Mouse (Mus musculus) MEL (cell line): Measurements from ENCODE around the gene Irs3. TPM values are rescaled to one million over a fixed set of nuclear protein-coding genes. Genes with fewer than 3 reads are reported as not detected.

ENCODE experiments used
- DNase-seq: peaks from one replicate; pipeline ENCODE4 v3.0.0; 2011; ENCODE audit warnings: low read depth, low spot score
- H3K27ac ChIP-seq: 2 replicates; pipeline ENCODE4 v1.5.1; 2012; ENCODE audit warnings: low read depth, mild to moderate bottlenecking, control low read depth, low read length, moderate library complexity; ENCODE audit not compliant: control insufficient read depth
- H3K27me3 ChIP-seq, 2 experiments: fragments of 150-350 bp in 1 of 2; sonication (generic) in 1 of 2; 2 replicates each; pipeline ENCODE4 v1.6.1; 2012; ENCODE audit warnings: low read length in 2 of 2, mild to moderate bottlenecking in 2 of 2, improper control_type of control experiment in 1 of 2, moderate library complexity in 1 of 2; ENCODE audit not compliant: insufficient read depth in 2 of 2, control insufficient read depth in 1 of 2
- H3K36me3 ChIP-seq, 2 experiments: 2 replicates each; pipeline ENCODE4 v1.6.1; 2012 to 2014; ENCODE audit warnings: low read length in 2 of 2, improper control_type of control experiment in 1 of 2, inconsistent platforms in 1 of 2, mild to moderate bottlenecking in 1 of 2; ENCODE audit not compliant: insufficient read depth in 2 of 2, control insufficient read depth in 1 of 2
- H3K4me1 ChIP-seq, 2 experiments: fragments of 150-350 bp in 1 of 2; sonication (generic) in 1 of 2; 2 replicates each; pipeline ENCODE4 v1.6.1; 2012; ENCODE audit warnings: low read length in 2 of 2, improper control_type of control experiment in 1 of 2, mild to moderate bottlenecking in 1 of 2; ENCODE audit not compliant: insufficient read depth in 2 of 2, control insufficient read depth in 1 of 2
- H3K4me3 ChIP-seq, 2 experiments: fragments of 150-350 bp in 1 of 2; sonication (generic) in 1 of 2; 2 replicates each; pipeline ENCODE4 v1.5.1; 2012; ENCODE audit warnings: low read depth in 2 of 2, low read length in 2 of 2, mild to moderate bottlenecking in 2 of 2, moderate library complexity in 2 of 2, control low read depth in 1 of 2, improper control_type of control experiment in 1 of 2; ENCODE audit not compliant: control insufficient read depth in 1 of 2, insufficient read depth in 1 of 2
- H3K79me2 ChIP-seq: 2 replicates; pipeline ENCODE4 v1.6.1; 2012; ENCODE audit warnings: mild to moderate bottlenecking, low read length, moderate library complexity; ENCODE audit not compliant: control insufficient read depth, poor library complexity, insufficient read depth
- H3K9ac ChIP-seq: 2 replicates; pipeline ENCODE4 v1.6.1; 2012; ENCODE audit warnings: low read depth, mild to moderate bottlenecking, control low read depth, low read length, moderate library complexity; ENCODE audit not compliant: control insufficient read depth, poor library complexity, severe bottlenecking
- H3K9me3 ChIP-seq: fragments of 150-350 bp; sonication (generic); replicated peaks from 2 replicates; pipeline ENCODE4 v1.6.1; 2012; ENCODE audit warnings: mild to moderate bottlenecking, low read length, improper control_type of control experiment, moderate library complexity; ENCODE audit not compliant: insufficient read depth
- BHLHE40 ChIP-seq: IDR thresholded peaks from 2 replicates; pipeline ENCODE4 v1.6.1; 2012; ENCODE audit warnings: low read depth, mild to moderate bottlenecking, inconsistent platforms, low read length, improper control_type of control experiment, borderline replicate concordance
- CHD2 ChIP-seq: IDR thresholded peaks from 2 replicates; pipeline ENCODE4 v1.6.1; 2011; ENCODE audit warnings: low read length, improper control_type of control experiment
- E2F4 ChIP-seq: IDR thresholded peaks from 2 replicates; pipeline ENCODE4 v1.6.1; 2011; ENCODE audit warnings: low read depth, low read length, improper control_type of control experiment, borderline replicate concordance
- EP300 ChIP-seq, 2 experiments: IDR thresholded peaks; 2 replicates each; pipeline ENCODE4 v1.6.1; 2011; ENCODE audit warnings: improper control_type of control experiment in 2 of 2, low read length in 2 of 2, low read depth in 1 of 2, mild to moderate bottlenecking in 1 of 2
- ETS1 ChIP-seq: IDR thresholded peaks from 2 replicates; pipeline ENCODE4 v1.6.1; 2012; ENCODE audit warnings: low read depth, mild to moderate bottlenecking, inconsistent platforms, low read length, improper control_type of control experiment, moderate library complexity
- HCFC1 ChIP-seq: IDR thresholded peaks from 2 replicates; pipeline ENCODE4 v1.6.1; 2012; ENCODE audit warnings: low read depth, mild to moderate bottlenecking, inconsistent platforms, low read length, improper control_type of control experiment, moderate library complexity
- KAT2A ChIP-seq: conservative IDR thresholded peaks from 2 replicates; pipeline ENCODE4 v1.6.1; 2012; ENCODE audit warnings: low read depth, low read length, improper control_type of control experiment, inconsistent platforms
- MXI1 ChIP-seq: IDR thresholded peaks from 2 replicates; pipeline ENCODE4 v1.6.1; 2011; ENCODE audit warnings: mild to moderate bottlenecking, low read depth, low read length, improper control_type of control experiment
- MYB ChIP-seq: IDR thresholded peaks from 2 replicates; pipeline ENCODE4 v1.6.1; 2011; ENCODE audit warnings: mild to moderate bottlenecking, low read depth, low read length, improper control_type of control experiment
- MYC ChIP-seq: IDR thresholded peaks from 2 replicates; pipeline ENCODE4 v1.6.1; 2011; ENCODE audit warnings: low read depth, mild to moderate bottlenecking, low read length, improper control_type of control experiment, moderate library complexity
- NELFE ChIP-seq: IDR thresholded peaks from 2 replicates; pipeline ENCODE4 v1.6.1; 2011; ENCODE audit warnings: low read depth, low read length, improper control_type of control experiment
- POLR2A ChIP-seq, 2 experiments: IDR thresholded peaks; 2 replicates each; pipeline ENCODE4 v1.6.1; 2011 to 2012; ENCODE audit warnings: low read length in 2 of 2, mild to moderate bottlenecking in 2 of 2, control low read depth in 1 of 2, improper control_type of control experiment in 1 of 2, low read depth in 1 of 2, moderate library complexity in 1 of 2; ENCODE audit not compliant: control insufficient read depth in 1 of 2, insufficient read depth in 1 of 2, poor library complexity in 1 of 2
- POLR2AphosphoS5 ChIP-seq: IDR thresholded peaks from 2 replicates; pipeline ENCODE4 v1.6.1; 2012; ENCODE audit warnings: low read depth, borderline replicate concordance, mild to moderate bottlenecking, inconsistent platforms, low read length, moderate library complexity, mixed read lengths
- RCOR1 ChIP-seq: IDR thresholded peaks from 2 replicates; pipeline ENCODE4 v1.6.1; 2012; ENCODE audit warnings: low read depth, mild to moderate bottlenecking, inconsistent platforms, low read length, improper control_type of control experiment
- TAL1 ChIP-seq: IDR thresholded peaks from 2 replicates; pipeline ENCODE4 v1.6.1; 2012; ENCODE audit warnings: mild to moderate bottlenecking, inconsistent platforms, low read length, moderate library complexity, mixed read lengths
- TBP ChIP-seq: IDR thresholded peaks from 2 replicates; pipeline ENCODE4 v1.8.0; 2011; ENCODE audit warnings: low read depth, low read length, improper control_type of control experiment
- USF1 ChIP-seq: IDR thresholded peaks from 2 replicates; pipeline ENCODE4 v1.6.1; 2014; ENCODE audit warnings: low read depth, mild to moderate bottlenecking, inconsistent platforms, low read length, improper control_type of control experiment, moderate library complexity
- USF2 ChIP-seq, 2 experiments: IDR thresholded peaks; 2 replicates each; pipeline ENCODE4 v1.6.1; 2011 to 2012; ENCODE audit warnings: improper control_type of control experiment in 2 of 2, low read length in 2 of 2, borderline replicate concordance in 1 of 2, inconsistent platforms in 1 of 2, low read depth in 1 of 2, mild to moderate bottlenecking in 1 of 2; ENCODE audit not compliant: insufficient read depth in 1 of 2
- ZKSCAN1 ChIP-seq: IDR thresholded peaks from 2 replicates; pipeline ENCODE4 v1.6.1; 2012; ENCODE audit warnings: low read depth, mild to moderate bottlenecking, inconsistent platforms, low read length, improper control_type of control experiment, moderate library complexity
- ZMIZ1 ChIP-seq: IDR thresholded peaks from 2 replicates; pipeline ENCODE4 v1.6.1; 2012; ENCODE audit warnings: low read depth, mild to moderate bottlenecking, inconsistent platforms, low read length, improper control_type of control experiment, moderate library complexity
- ZNF384 ChIP-seq: IDR thresholded peaks from 2 replicates; pipeline ENCODE4 v1.6.1; 2012; ENCODE audit warnings: low read depth, mild to moderate bottlenecking, inconsistent platforms, low read length, improper control_type of control experiment
- polyA plus RNA-seq, 2 experiments: library from polyadenylated mRNA; stranded (reverse) in 1 of 2; unstranded in 1 of 2; fragments of >175 nt in 1 of 2; fragments of >200 nt in 1 of 2; gene quantifications; 2 replicates each; pipeline versions ENCODE4 v1.2.1 to v1.2.4; 2012; ENCODE audit warnings: low replicate concordance in 2 of 2, low read depth in 1 of 2; ENCODE audit not compliant: insufficient read length in 2 of 2, insufficient read depth in 1 of 2, missing spikeins in 1 of 2
- total RNA-seq: library from RNA; depleted of rRNA; stranded (reverse); fragments of 300-350 nt; gene quantifications from 2 replicates; pipeline ENCODE4 v1.2.3, GENCODE M21; 2012

Irs3 gene
- total and polyA plus RNA-seq, 3 experiments, result not detected

DNA sequence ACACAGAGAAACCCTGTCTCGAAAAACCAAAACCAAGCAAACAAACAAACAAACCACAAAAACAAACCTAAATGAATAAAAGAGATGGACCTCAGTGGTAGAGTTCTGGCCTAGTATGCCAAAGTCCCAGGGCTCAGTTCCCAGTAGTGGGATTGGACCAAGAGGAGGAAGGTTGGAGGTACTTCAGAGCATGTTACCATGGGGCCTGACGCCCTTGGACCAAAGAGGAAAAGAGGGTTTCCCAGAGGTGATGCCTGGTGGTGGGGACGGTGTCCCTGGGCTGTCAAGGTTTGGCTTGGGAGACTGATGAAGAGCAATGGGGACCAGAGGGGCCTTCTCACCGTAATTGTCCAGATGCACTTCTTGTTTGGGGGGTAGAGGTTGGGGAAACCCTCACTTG, 35.5 kb downstream of the Irs3 start:
- Histone ChIP-seq H3K4me3 (no peak overlapping the region), H3K36me3 (no peaks in the 10 kb centered on the region; a peak in 1 of 4 replicates), H3K27ac (no peak overlapping the region), H3K79me2 (no peaks in the 10 kb centered on the region), H3K9ac (no peak overlapping the region), H3K4me1 (peaks cover 0 to under 1% of the 10 kb centered on the region in 2 experiments; a peak in 2 of 4 replicates), H3K27me3 (no peaks in the 10 kb centered on the region), H3K9me3 (no peaks in the 10 kb centered on the region)
- DNase-seq, result no peak
- TF ChIP-seq ZNF384 (no peak), POLR2AphosphoS5 (no peak), ZKSCAN1 (no peak), POLR2A (IDR thresholded peaks at IDR 0.05; ENCODE audit: control insufficient read depth in 1 of 2, insufficient read depth in 1 of 2, low read depth in 1 of 2, low read length in 2 of 2, poor library complexity in 1 of 2) (no peak), HCFC1 (no peak), BHLHE40 (no peak), ETS1 (no peak), ZMIZ1 (no peak), MYB (no peak), CHD2 (no peak), E2F4 (no peak), TAL1 (no peak), EP300 (IDR thresholded peaks at IDR 0.05; ENCODE audit: low read depth in 1 of 2, low read length in 2 of 2) (no peak), TBP (no peak)

DNA sequence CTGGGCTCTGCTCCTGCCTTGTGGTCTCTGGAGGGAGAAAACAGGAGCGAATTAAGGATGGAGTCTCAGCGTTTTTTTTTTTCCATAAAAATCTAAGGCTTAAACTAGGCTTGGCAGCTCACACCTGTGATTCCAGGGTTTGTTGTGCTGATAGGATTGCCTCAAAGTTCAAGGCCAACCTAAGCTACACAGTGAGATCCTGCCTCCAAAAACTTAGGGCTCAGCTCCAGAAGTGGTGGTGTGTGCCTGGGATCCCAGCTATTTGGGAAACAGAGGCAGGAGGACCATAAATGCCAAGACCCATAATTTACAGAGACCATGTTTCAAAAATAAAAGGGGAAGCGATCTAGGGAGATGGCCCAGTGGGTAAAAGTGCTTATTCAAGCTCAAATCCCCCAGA, 36.2 kb downstream of the Irs3 start:
- Histone ChIP-seq H3K27ac (no peak overlapping the region), H3K9me3 (no peaks in the 10 kb centered on the region), H3K36me3 (peaks cover 0 to 3% of the 10 kb centered on the region in 2 experiments; a peak in 1 of 4 replicates), H3K4me3 (no peak overlapping the region), H3K27me3 (no peaks in the 10 kb centered on the region), H3K4me1 (peaks cover 0 to 4% of the 10 kb centered on the region in 2 experiments; a peak in 2 of 4 replicates), H3K79me2 (no peaks in the 10 kb centered on the region), H3K9ac (no peak overlapping the region)
- no peak for DNase-seq
- no peak for TF ChIP-seq RCOR1
- TF ChIP-seq USF2 (IDR thresholded peaks at IDR 0.05; ENCODE audit: borderline replicate concordance in 1 of 2, insufficient read depth in 1 of 2, low read depth in 1 of 2, low read length in 2 of 2), result no peak
- TF ChIP-seq TAL1, result no peak
- TF ChIP-seq ZNF384, result no peak
- no peak for TF ChIP-seq ZKSCAN1
- no peak for TF ChIP-seq KAT2A
- no peak for TF ChIP-seq POLR2A (IDR thresholded peaks at IDR 0.05; ENCODE audit: control insufficient read depth in 1 of 2, insufficient read depth in 1 of 2, low read depth in 1 of 2, low read length in 2 of 2, poor library complexity in 1 of 2)
- TF ChIP-seq ZMIZ1, result no peak
- TF ChIP-seq MYC, result no peak
- no peak for TF ChIP-seq POLR2AphosphoS5
- TF ChIP-seq MXI1, result no peak
- TF ChIP-seq NELFE, result no peak
- no peak for TF ChIP-seq USF1
